Mouse (Mus musculus) limb, embryonic 11.5 days (tissue): Measurements from ENCODE around the gene Dlg2. TPM values are rescaled to one million over a fixed set of nuclear protein-coding genes. Genes with fewer than 3 reads are reported as not detected.

Experiments
- ATAC-seq: fragments of 200-750 bp; cut with Nextera tagmentation; 2 replicates; pipeline ENCODE4 v1.8.0; 2017; ENCODE audit warnings: low read depth; ENCODE audit not compliant: insufficient number of reproducible peaks, low FRiP score, low TSS enrichment
- DNase-seq: peaks from one replicate; pipeline ENCODE4 v3.0.0-alpha.2; 2015; ENCODE audit warnings: low spot score
- H3K27ac ChIP-seq: fragments of 300-500 bp; sonication (generic); replicated peaks from 2 replicates; pipeline ENCODE4 v1.5.1; 2014; ENCODE audit warnings: low read depth, mild to moderate bottlenecking, low read length
- H3K27me3 ChIP-seq: fragments of 300-500 bp; sonication (generic); 2 replicates; pipeline ENCODE4 v1.6.1; 2014; ENCODE audit warnings: mild to moderate bottlenecking, low read length, mixed read lengths; ENCODE audit not compliant: control insufficient read depth, insufficient read depth
- H3K36me3 ChIP-seq: fragments of 300-500 bp; sonication (generic); 2 replicates; pipeline ENCODE4 v1.6.1; 2014; ENCODE audit warnings: mild to moderate bottlenecking, low read length, moderate library complexity, mixed read lengths; ENCODE audit not compliant: control insufficient read depth, insufficient read depth
- H3K4me1 ChIP-seq: fragments of 300-500 bp; sonication (generic); 2 replicates; pipeline ENCODE4 v1.6.1; 2014; ENCODE audit warnings: low read length, mixed read lengths; ENCODE audit not compliant: control insufficient read depth, insufficient read depth
- H3K4me2 ChIP-seq: fragments of 300-500 bp; sonication (generic); 2 replicates; pipeline ENCODE4 v1.6.1; 2014; ENCODE audit warnings: low read depth, mild to moderate bottlenecking, moderate library complexity; ENCODE audit not compliant: severe bottlenecking
- H3K4me3 ChIP-seq: fragments of 300-500 bp; sonication (generic); 2 replicates; pipeline ENCODE4 v1.5.1; 2014; ENCODE audit warnings: low read depth, low read length
- H3K9ac ChIP-seq: fragments of 300-500 bp; sonication (generic); 2 replicates; pipeline ENCODE4 v1.6.1; 2014; ENCODE audit warnings: mild to moderate bottlenecking, low read length
- H3K9me3 ChIP-seq: fragments of 300-500 bp; sonication (generic); 2 replicates; pipeline ENCODE4 v1.6.1; 2016; ENCODE audit warnings: low read length; ENCODE audit not compliant: control insufficient read depth
- WGBS: fragments of 180-500 bp; shearing (Covaris S2); extraction: QIAGEN DNeasy Blood & Tissue Kit; methylation state at CpG from one replicate; pipeline ENCODE4 v1.1.7; 2014; 5-methylcytosine and 5-hydroxymethylcytosine counted together
- polyA plus RNA-seq: library from polyadenylated mRNA; unstranded; fragments of >200 nt; fragmentation: Nextera tagmentation; extraction: Ambion mirVana; gene quantifications from 2 replicates; pipeline ENCODE4 v1.2.1, GENCODE M21; 2014

The Dlg2 gene
- polyA plus RNA-seq, 1 experiment from 2014 or later, result 1.3 TPM

DNA sequence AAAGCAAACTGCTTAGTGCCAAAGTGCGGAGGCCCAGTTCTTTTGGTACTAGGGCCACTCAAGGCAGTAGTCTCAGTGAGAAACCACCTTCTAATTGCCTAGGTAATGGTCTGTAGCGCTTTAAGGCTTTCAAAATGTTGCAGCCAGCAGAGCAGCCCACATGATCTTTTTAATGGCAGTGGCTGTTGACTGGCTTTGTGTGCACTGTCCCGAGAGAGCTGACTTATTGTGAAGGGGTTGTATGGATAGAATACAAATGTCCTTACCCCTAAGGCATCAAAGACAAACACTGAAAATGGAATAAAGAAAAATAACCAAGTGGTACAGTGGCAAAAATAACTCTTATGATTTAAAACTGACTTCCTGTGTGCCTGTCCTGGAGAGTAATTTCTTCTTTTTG is 1443.3 kb downstream of the Dlg2 start:
- 81% methylated on average over 3 of the region's 3 CpGs for WGBS
- DNase-seq (no peak), ATAC-seq (no peak)
- Histone ChIP-seq H3K27ac (no peak overlapping the region), H3K27me3 (no peaks in the 10 kb centered on the region), H3K4me2 (no peak overlapping the region), H3K4me1 (no peaks in the 10 kb centered on the region), H3K9me3 (no peaks in the 10 kb centered on the region), H3K9ac (no peak overlapping the region), H3K4me3 (no peak overlapping the region), H3K36me3 (no peaks in the 10 kb centered on the region)

DNA sequence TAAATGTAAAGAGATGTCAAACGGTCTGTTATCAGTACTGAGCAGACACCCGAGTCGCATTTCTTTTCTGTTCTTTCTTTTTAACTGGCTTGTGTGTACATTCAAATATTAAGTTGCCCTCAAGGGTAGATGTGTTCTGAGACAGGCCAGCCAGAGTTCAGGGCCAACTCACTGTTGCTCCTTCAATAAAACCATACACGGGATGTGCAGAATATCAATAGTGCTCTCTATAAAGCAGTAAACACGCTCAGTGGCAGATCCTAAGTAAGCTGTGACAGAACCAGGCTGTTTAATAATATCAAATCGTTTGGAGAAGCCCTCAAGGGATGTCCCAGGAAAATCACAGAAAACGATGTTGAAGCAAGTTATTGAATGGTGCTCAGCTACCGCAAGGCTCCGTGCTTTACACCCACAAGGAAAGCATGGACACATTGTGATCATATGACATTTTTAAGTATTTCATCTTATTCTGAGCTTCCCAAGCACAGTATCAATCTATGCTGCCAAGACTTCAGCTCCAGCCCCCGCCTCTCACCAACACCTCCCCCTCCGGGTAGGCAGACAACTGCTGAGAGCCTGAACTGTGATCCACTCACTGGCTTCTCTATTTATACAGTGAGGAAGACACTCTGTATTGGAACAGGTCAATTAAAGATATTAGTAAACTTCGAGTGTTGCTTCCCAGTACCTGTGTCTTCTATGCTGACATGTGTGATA is 1458.6 kb downstream of the Dlg2 start:
- H3K36me3 ChIP-seq, result no peaks in the 10 kb centered on the region
- H3K27ac ChIP-seq, result no peak overlapping the region
- no peak overlapping the region for H3K9ac ChIP-seq
- DNase-seq (no peak), ATAC-seq (no peak)
- H3K4me3 ChIP-seq, result no peak overlapping the region
- H3K4me1 ChIP-seq, result no peaks in the 10 kb centered on the region
- 78% methylated on average over 12 of the region's 12 CpGs for WGBS
- no peak overlapping the region for H3K4me2 ChIP-seq
- H3K27me3 ChIP-seq, result no peaks in the 10 kb centered on the region
- H3K9me3 ChIP-seq, result no peaks in the 10 kb centered on the region

DNA sequence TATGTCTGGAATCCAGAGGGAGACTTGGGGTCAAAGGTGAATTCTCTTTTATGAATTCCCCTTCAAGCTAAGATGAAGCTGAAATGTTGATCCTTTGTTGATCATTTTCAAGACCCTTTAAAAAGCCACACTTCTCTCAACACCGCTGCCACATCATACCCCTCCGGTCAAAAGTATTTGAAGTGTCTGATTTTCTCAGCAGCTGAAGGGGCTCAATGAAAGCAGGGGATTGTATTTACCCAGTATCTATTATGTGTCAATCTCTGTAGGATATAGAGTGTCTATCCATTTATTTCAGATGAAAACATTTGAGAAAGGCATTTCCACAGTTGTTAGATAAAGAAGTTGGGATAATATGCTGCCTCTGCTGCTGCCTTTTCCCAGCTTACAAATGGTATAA is 1459.7 kb downstream of the Dlg2 start:
- Histone ChIP-seq H3K4me1 (no peaks in the 10 kb centered on the region), H3K27ac (no peak overlapping the region), H3K9ac (no peak overlapping the region), H3K4me2 (no peak overlapping the region), H3K27me3 (no peaks in the 10 kb centered on the region), H3K4me3 (no peak overlapping the region), H3K9me3 (no peaks in the 10 kb centered on the region), H3K36me3 (no peaks in the 10 kb centered on the region)
- 77% methylated on average over 2 of the region's 2 CpGs for WGBS
- ATAC-seq (no peak), DNase-seq (no peak)

DNA sequence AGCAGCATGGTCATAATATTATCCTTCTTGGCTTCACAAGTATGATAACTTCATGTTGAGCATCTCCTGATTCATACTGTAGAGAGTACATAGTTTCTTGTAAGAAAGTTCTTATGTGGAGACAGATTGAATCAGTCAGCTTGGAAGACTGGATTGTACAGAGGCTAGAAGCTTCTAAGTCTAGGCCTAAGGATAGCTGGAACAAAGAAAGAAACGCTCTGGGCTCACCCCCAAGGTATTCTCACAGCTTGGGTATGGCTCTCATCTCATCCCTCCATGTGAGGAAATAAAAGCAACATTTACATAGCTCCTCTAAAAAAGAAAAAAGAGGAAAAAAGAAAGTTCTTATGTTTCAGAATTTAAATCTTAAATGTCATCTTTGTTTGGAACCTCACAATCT is 1466.8 kb downstream of the Dlg2 start:
- H3K9ac ChIP-seq, result no peak overlapping the region
- ATAC-seq (no peak), DNase-seq (no peak)
- no peaks in the 10 kb centered on the region for H3K36me3 ChIP-seq
- 91% methylated on average over 1 of the region's 1 CpGs for WGBS
- no peaks in the 10 kb centered on the region for H3K9me3 ChIP-seq
- H3K4me1 ChIP-seq, result no peaks in the 10 kb centered on the region
- H3K4me2 ChIP-seq, result no peak overlapping the region
- H3K4me3 ChIP-seq, result no peak overlapping the region
- H3K27ac ChIP-seq, result no peak overlapping the region
- no peaks in the 10 kb centered on the region for H3K27me3 ChIP-seq

DNA sequence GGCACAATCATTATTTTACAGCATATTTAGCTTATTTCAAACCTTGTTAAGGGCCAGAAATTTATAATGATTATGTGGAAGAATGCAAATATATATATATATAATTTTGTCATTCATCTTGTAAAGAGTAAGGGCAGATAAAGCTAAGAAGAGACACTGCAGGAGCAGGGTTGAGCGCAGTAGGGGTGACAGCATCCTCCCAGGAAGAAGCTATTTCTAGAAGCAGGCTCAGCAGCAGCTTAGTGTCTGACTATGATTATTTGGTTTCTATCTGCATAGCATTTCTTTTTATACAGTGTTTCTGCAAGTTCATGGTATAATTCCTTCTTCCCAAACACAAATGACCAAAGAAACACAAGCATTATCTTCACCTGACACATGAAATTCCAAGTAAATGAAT is 1479.1 kb downstream of the Dlg2 start:
- no peak overlapping the region for H3K27ac ChIP-seq
- H3K4me3 ChIP-seq, result no peak overlapping the region
- no peaks in the 10 kb centered on the region for H3K36me3 ChIP-seq
- DNase-seq, result no peak
- no peak overlapping the region for H3K9ac ChIP-seq
- H3K4me1 ChIP-seq, result no peaks in the 10 kb centered on the region
- no peaks in the 10 kb centered on the region for H3K27me3 ChIP-seq
- ATAC-seq, result no peak
- WGBS, result 94% methylated on average over 1 of the region's 1 CpGs
- H3K4me2 ChIP-seq, result no peak overlapping the region
- no peaks in the 10 kb centered on the region for H3K9me3 ChIP-seq

DNA sequence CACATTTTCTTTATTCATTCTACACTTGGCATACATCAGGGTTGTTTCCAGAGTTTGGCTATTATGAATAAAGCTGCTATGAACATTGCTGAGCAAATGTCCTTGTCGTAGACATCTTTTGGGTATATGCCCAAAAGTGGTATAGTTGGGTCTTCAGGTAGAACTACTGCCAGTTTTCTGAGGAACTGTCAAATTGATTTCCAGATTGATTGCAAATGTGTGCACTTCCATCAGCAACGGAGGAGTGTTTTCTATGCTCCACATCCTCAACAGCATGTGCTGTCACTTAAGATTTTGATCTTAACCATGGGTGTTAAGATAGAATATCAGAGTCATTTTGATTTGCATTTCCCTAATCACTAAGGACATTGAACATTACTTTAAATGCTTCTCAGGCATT is 1486.5 kb downstream of the Dlg2 start:
- Histone ChIP-seq H3K9ac (no peak overlapping the region), H3K9me3 (no peaks in the 10 kb centered on the region), H3K27me3 (no peaks in the 10 kb centered on the region), H3K27ac (no peak overlapping the region), H3K36me3 (no peaks in the 10 kb centered on the region), H3K4me1 (no peaks in the 10 kb centered on the region), H3K4me3 (no peak overlapping the region), H3K4me2 (no peak overlapping the region)
- 92% methylated on average over 2 of the region's 2 CpGs for WGBS
- ATAC-seq (no peak), DNase-seq (no peak)

DNA sequence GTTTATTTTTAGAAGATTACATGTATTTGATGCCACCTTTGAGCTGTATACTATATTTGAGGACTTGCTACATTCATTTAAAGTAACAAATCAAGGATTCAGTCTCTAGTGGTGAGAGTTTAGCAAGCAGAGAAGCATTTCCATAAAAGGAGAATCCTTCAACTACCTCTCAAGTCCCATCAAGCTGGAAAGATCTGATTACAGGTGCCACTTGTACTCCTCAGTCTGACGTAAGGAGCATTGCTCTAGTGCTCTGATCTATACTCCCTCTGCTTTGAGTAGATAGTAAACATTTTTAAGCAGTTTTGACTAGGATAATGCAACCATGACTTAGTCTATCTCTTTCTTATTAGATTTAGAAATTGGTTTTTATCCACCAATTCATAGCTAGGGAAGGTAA is 1496.5 kb downstream of the Dlg2 start:
- 73% methylated on average over 1 of the region's 1 CpGs for WGBS

DNA sequence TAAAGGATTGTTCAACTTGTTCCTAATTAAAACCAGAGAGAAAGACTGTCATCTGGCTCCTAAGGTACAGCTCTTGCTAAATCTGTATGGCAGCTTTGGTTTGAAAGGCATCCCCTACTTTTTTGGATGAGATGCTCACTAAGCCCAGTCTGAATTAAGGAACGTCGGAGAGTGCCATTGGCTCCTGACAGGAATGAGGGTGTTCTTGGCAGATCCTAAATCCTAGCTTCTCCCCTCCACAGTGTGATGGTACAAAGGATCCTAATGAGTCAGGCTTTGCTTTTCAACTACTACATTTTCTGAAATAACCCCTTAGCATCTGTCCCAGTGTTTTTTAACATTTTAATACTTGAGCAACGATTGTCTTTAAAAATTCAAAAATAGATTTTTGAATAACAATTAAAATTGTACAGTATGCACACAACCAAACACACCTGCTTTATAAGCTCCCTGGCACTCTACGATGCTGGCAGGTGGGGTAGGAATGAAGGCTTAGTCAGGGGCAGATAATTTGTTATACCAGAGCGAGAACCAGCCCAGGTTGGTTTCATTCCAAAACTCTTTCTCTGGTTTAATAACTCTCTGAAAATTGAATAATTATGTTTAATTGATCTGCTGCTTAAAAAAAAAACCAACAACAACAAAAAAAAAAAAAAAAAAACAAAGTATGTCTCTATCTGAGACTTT is 1527.4 kb downstream of the Dlg2 start:
- no peak overlapping the region for H3K9ac ChIP-seq
- no peaks in the 10 kb centered on the region for H3K27me3 ChIP-seq
- 87% methylated on average over 5 of the region's 5 CpGs for WGBS

More for the DNA sequence above, 1496.5 kb downstream of the Dlg2 start:
- DNase-seq, result no peak
- H3K4me2 ChIP-seq, result no peak overlapping the region
- no peak overlapping the region for H3K27ac ChIP-seq
- no peak overlapping the region for H3K4me3 ChIP-seq
- no peaks in the 10 kb centered on the region for H3K9me3 ChIP-seq
- no peaks in the 10 kb centered on the region for H3K4me1 ChIP-seq
- H3K36me3 ChIP-seq, result no peaks in the 10 kb centered on the region
- H3K9ac ChIP-seq, result no peak overlapping the region
- ATAC-seq, result no peak
- no peaks in the 10 kb centered on the region for H3K27me3 ChIP-seq

More for the DNA sequence above, 1527.4 kb downstream of the Dlg2 start:
- Histone ChIP-seq H3K4me3 (no peak overlapping the region), H3K4me2 (no peak overlapping the region), H3K36me3 (no peaks in the 10 kb centered on the region), H3K9me3 (no peaks in the 10 kb centered on the region), H3K4me1 (no peaks in the 10 kb centered on the region), H3K27ac (no peak overlapping the region)
- no peak for DNase-seq
- no peak for ATAC-seq
